Mouse (Mus musculus) midbrain, embryonic 14.5 days (tissue): ENCODE results near the gene Slc38a10. TPM values are rescaled to one million over a fixed set of nuclear protein-coding genes. Genes with fewer than 3 reads are reported as not detected.

Source experiments
- ATAC-seq: fragments of 200-750 bp; cut with Nextera tagmentation; 2 replicates; pipeline ENCODE4 v1.8.0; 2017; ENCODE audit warnings: moderate number of reproducible peaks, moderate library complexity; ENCODE audit not compliant: low FRiP score, low TSS enrichment
- DNase-seq: peaks from one replicate; pipeline ENCODE4 v3.0.0-alpha.2; 2015
- H3K27ac ChIP-seq: fragments of 300-500 bp; sonication (generic); replicated peaks from 2 replicates; pipeline ENCODE4 v1.5.1; 2014; ENCODE audit warnings: mild to moderate bottlenecking, low read depth, low read length, moderate library complexity
- H3K27me3 ChIP-seq: fragments of 300-500 bp; sonication (generic); 2 replicates; pipeline ENCODE4 v1.6.1; 2014; ENCODE audit warnings: low read length, control low read depth, mixed read lengths; ENCODE audit not compliant: control insufficient read depth, insufficient read depth
- H3K36me3 ChIP-seq: fragments of 300-500 bp; sonication (generic); 2 replicates; pipeline ENCODE4 v1.6.1; 2014; ENCODE audit warnings: low read length, control low read depth; ENCODE audit not compliant: control insufficient read depth, insufficient read depth
- H3K4me1 ChIP-seq: fragments of 300-500 bp; sonication (generic); 2 replicates; pipeline ENCODE4 v1.6.1; 2014; ENCODE audit warnings: mild to moderate bottlenecking, antibody characterized with exemption, low read length, control low read depth; ENCODE audit not compliant: control insufficient read depth, insufficient read depth
- H3K4me2 ChIP-seq: fragments of 300-500 bp; sonication (generic); 2 replicates; pipeline ENCODE4 v1.6.1; 2014; ENCODE audit warnings: mild to moderate bottlenecking, low read length, moderate library complexity
- H3K4me3 ChIP-seq: fragments of 300-500 bp; sonication (generic); replicated peaks from 2 replicates; pipeline ENCODE4 v1.5.1; 2014; ENCODE audit warnings: low read depth, low read length
- H3K9ac ChIP-seq: fragments of 300-500 bp; sonication (generic); replicated peaks from 2 replicates; pipeline ENCODE4 v1.6.1; 2014; ENCODE audit warnings: mild to moderate bottlenecking, low read length, moderate library complexity
- H3K9me3 ChIP-seq: fragments of 300-500 bp; sonication (generic); 2 replicates; pipeline ENCODE4 v1.6.1; 2016; ENCODE audit warnings: low read length, control low read depth, mixed read lengths; ENCODE audit not compliant: control insufficient read depth
- WGBS: fragments of 180-500 bp; shearing (Covaris S2); extraction: QIAGEN DNeasy Blood & Tissue Kit; methylation state at CpG from one replicate; pipeline ENCODE4 v1.1.7; 2014; 5-methylcytosine and 5-hydroxymethylcytosine counted together
- polyA plus RNA-seq: library from polyadenylated mRNA; unstranded; fragments of >200 nt; fragmentation: Nextera tagmentation; extraction: Ambion mirVana; gene quantifications from 2 replicates; pipeline ENCODE4 v1.2.1, GENCODE M21; 2014

The Slc38a10 gene
- polyA plus RNA-seq, 1 experiment from 2014 or later, result 88.3 TPM

- Histone ChIP-seq H3K4me1 (no peaks in the 10 kb centered on the region), H3K27me3 (no peaks in the 10 kb centered on the region), H3K9ac (no peak overlapping the region), H3K4me3 (no peak overlapping the region), H3K27ac (no peak overlapping the region), H3K4me2 (no peak overlapping the region), H3K9me3 (no peaks in the 10 kb centered on the region), H3K36me3 (peaks cover 45% of the 10 kb centered on the region)
- 84% methylated on average over 17 of the region's 17 CpGs for WGBS
- no peak for ATAC-seq
- DNase-seq, result peak; percentile 79
Measured at GRCm38 (mm10) chr11:120120642-120121420, 30.3 kb downstream of the Slc38a10 start.

- Histone ChIP-seq H3K36me3 (peaks cover 46% of the 10 kb centered on the region), H3K4me3 (no peak overlapping the region), H3K4me1 (no peaks in the 10 kb centered on the region), H3K27me3 (no peaks in the 10 kb centered on the region), H3K4me2 (no peak overlapping the region), H3K9ac (no peak overlapping the region), H3K9me3 (no peaks in the 10 kb centered on the region), H3K27ac (no peak overlapping the region)
- 78% methylated on average over 10 of the region's 10 CpGs for WGBS
- no peak for ATAC-seq
- DNase-seq, result no peak
Measured at GRCm38 (mm10) chr11:120119936-120120541, 31.1 kb downstream of the Slc38a10 start.

- no peak overlapping the region for H3K27ac ChIP-seq
- H3K9me3 ChIP-seq, result no peaks in the 10 kb centered on the region
- DNase-seq (no peak), ATAC-seq (no peak)
- H3K27me3 ChIP-seq, result no peaks in the 10 kb centered on the region
- no peak overlapping the region for H3K4me2 ChIP-seq
- no peak overlapping the region for H3K9ac ChIP-seq
- H3K4me1 ChIP-seq, result no peaks in the 10 kb centered on the region
- H3K4me3 ChIP-seq, result no peak overlapping the region
- 95% methylated on average over 7 of the region's 7 CpGs for WGBS
- H3K36me3 ChIP-seq, result peaks cover 51% of the 10 kb centered on the region
Measured at GRCm38 (mm10) chr11:120119108-120119507, 32.0 kb downstream of the Slc38a10 start.

DNA sequence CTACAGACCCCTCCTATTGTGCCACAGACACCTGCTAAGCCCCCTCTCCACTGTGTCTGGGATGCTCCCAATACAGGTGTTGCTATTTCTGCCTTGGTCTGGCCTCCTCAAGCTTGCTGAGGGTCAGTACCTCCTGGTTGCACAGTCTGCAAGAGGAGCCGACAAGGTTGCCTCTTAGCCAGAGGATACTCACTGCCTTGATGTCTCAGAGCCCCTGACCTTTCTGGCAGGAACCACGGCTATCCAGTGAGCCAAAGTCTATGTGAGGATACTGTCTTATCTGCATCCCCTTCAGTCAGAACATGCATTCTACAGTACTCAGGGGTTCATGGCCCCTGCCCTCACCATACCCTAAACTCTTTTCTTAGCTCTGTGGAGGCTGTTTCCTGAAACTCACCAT is 33.5 kb downstream of the Slc38a10 start:
- Histone ChIP-seq H3K4me2 (no peak overlapping the region), H3K36me3 (peaks cover 48% of the 10 kb centered on the region), H3K27ac (no peak overlapping the region), H3K9ac (no peak overlapping the region), H3K4me3 (no peak overlapping the region), H3K4me1 (no peaks in the 10 kb centered on the region), H3K9me3 (no peaks in the 10 kb centered on the region), H3K27me3 (no peaks in the 10 kb centered on the region)
- 91% methylated on average over 2 of the region's 2 CpGs for WGBS
- DNase-seq, result no peak
- ATAC-seq, result no peak

DNA sequence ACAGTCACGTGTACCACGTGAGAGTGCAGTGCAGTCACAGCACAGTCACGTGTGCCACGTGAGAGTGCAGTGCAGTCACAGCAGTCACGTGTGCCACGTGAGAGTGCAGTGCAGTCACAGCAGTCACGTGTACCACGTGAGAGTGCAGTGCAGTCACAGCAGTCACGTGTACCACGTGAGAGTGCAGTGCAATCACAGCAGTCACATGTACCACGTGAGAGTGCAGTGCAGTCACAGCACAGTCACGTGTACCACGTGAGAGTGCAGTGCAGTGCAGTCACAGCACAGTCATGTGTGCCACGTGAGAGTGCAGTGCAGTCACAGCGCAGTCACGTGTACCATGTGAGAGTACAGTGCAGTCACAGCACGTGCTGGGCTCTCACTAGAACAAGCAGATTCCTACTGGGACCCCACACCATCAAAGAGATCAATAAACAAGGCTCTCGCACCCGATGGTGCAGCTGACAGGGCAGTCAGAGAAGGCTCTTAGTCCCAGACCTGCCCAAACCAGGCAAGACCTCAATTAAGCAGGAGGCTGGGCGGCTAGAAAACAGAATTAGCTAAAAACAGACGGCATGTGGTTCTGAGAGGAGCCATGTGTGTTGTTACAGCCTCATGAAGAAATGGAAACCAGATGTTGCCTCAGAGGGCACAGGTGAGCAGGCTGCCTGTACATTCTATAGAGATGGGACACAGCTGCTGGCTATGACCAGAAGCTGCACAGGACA is 36.5 kb downstream of the Slc38a10 start:
- Histone ChIP-seq H3K4me3 (no peak overlapping the region), H3K9me3 (no peaks in the 10 kb centered on the region), H3K36me3 (peaks cover 35% of the 10 kb centered on the region), H3K27me3 (no peaks in the 10 kb centered on the region), H3K9ac (no peak overlapping the region), H3K4me1 (no peaks in the 10 kb centered on the region), H3K4me2 (no peak overlapping the region), H3K27ac (no peak overlapping the region)
- DNase-seq (no peak), ATAC-seq (no peak)
- 97% methylated on average over 21 of the region's 21 CpGs for WGBS

GRCm38 (mm10) chr11:120112136-120112535 is 39.0 kb downstream of the Slc38a10 start:
- no peak for DNase-seq
- Histone ChIP-seq H3K9ac (no peak overlapping the region), H3K27ac (no peak overlapping the region), H3K4me3 (no peak overlapping the region), H3K4me1 (no peaks in the 10 kb centered on the region), H3K27me3 (no peaks in the 10 kb centered on the region), H3K36me3 (peaks cover 50% of the 10 kb centered on the region), H3K9me3 (no peaks in the 10 kb centered on the region), H3K4me2 (no peak overlapping the region)
- 93% methylated on average over 4 of the region's 4 CpGs for WGBS
- ATAC-seq, result no peak

- peak; percentile 90 for DNase-seq
- Histone ChIP-seq H3K4me3 (no peak overlapping the region), H3K4me1 (no peaks in the 10 kb centered on the region), H3K9me3 (no peaks in the 10 kb centered on the region), H3K27ac (0 out of 2 replicates have a peak overlapping the region, but pooled peaks have one; percentile 14), H3K4me2 (no peak overlapping the region), H3K9ac (no peak overlapping the region), H3K27me3 (no peaks in the 10 kb centered on the region), H3K36me3 (peaks cover 44% of the 10 kb centered on the region)
- 0% methylated on average over 2 of the region's 2 CpGs for WGBS
- no peak for ATAC-seq
Measured at GRCm38 (mm10) chr11:120111033-120111432, 40.1 kb downstream of the Slc38a10 start.

GRCm38 (mm10) chr11:120110554-120110953 is 40.6 kb downstream of the Slc38a10 start:
- H3K27ac ChIP-seq, result no peak overlapping the region
- no peak overlapping the region for H3K4me3 ChIP-seq
- H3K4me2 ChIP-seq, result no peak overlapping the region
- 61% methylated on average over 7 of the region's 7 CpGs for WGBS
- no peaks in the 10 kb centered on the region for H3K4me1 ChIP-seq
- ATAC-seq, result no peak
- peak; percentile 23 for DNase-seq
- no peaks in the 10 kb centered on the region for H3K9me3 ChIP-seq
- no peak overlapping the region for H3K9ac ChIP-seq
- H3K27me3 ChIP-seq, result no peaks in the 10 kb centered on the region
- H3K36me3 ChIP-seq, result peaks cover 48% of the 10 kb centered on the region
